Mouse (Mus musculus) spleen, postnatal 14 days (tissue): ENCODE measurements at regions not wholly inside any gene's neighbourhood (a gene's known extent, or its start where the extent isn't known, plus 50 kb on each side); places are given as distances from the start of the nearest gene placed in this dataset.

Experiments used
- DNase-seq, 2 experiments: peaks; one replicate each; pipeline ENCODE4 v3.0.0; 2021 to 2022; ENCODE audit warnings: low spot score in 2 of 2

DNA sequence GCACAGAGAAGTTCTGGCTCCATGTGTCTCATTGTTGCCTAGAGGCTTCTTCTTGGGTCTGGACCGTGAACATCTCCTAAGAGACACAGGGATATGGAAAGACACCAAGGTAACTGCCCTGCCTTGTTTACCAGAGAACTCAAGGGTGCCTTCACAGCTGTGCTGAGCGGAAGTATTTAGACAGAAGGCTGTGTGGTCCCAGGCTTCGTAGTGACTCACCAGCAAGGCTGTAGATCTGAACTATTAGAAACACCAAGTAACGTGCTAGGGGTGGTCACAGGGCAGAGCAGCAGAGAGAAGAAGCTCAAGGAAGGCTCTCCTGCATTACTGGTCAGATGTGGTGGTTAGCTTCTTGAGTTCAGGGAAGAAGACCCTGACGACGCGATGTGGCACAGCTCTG lies 51.6 kb upstream of the Lpp start:
- DNase-seq, result no peak

DNA sequence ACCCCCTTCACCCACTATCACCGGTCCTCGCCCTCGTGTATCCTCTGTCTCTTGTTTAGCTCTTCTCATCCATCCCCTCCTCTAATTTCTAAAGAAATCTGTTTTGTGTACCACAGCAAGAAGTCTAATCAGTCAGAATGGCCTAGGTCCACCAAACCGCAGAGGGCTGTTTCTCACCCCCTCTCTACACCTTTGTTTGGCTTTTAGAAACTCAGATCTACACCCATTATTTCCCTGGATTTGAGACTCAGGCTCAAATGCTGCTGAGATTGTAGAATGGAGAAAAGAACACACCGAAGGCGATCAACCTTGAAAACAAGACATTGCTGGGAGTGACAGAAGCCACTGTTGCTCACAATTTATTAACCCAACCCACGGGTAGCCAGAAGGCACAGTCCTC lies 52.7 kb upstream of the Lpp start:
- DNase-seq, result no peak

DNA sequence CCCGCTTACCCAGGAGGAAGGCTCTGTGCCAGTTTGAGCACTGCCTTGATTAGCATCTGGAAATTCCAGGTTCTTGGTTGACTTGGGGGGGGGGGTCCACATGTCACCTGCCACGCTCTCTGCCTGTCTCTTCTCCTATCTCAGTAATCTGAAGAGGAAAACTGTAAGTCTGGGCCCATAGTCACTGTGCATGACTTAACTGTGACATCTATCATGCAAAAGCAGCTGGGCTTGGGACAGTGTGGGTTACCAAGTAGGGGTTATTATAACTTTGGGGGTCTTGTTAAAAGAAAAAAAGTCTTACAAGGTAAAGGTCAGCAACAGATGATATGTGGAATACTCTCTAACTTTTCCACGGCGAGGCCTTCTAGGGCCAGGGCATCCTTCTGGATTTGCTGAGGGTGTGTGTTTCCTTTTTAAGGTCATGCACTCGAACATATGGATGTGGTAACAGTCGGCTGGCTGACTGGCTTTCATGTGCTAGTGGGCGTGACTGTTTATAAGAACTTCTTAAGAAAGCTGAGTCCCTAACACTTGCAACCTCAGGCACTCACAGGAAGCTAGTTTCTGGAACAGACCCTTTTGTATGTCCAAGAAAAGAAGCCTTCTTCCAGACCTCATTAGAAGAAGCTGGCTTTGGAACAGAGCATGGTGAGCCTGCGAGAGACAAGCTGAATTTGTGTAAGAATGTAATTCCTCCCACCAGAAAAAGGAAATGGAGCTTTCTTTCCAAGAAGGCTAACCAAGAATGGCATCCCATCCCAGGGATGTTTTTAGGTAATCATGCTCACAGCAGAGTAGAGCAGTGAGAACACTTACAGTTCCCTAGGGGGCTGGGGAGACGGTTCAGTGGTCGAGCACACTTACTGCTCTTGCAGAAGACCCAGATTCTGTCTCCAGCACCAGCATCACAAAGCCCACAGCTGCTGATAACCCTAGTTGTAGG lies 53.7 kb upstream of the Lpp start:
- DNase-seq, result no peak

DNA sequence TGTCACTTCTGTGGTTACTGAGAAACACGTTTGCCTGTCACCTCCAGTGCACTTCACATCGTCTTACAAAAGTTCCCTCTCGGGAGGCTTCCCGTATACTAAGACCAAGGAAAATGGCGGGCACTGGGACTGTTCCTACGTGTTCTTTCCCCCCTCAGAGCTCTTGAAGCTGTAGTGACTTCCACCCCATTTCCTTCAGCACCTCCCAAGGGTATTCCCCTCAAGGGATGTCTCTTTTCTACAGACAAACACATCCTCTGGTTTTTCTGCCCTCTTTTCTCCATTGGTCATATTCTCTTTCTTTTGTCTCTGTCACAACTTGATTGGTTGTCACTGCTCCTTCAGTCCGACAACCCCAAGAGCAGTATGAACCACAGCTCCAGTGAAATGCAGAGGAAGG lies 54.9 kb upstream of the Lpp start:
- no peak for DNase-seq

DNA sequence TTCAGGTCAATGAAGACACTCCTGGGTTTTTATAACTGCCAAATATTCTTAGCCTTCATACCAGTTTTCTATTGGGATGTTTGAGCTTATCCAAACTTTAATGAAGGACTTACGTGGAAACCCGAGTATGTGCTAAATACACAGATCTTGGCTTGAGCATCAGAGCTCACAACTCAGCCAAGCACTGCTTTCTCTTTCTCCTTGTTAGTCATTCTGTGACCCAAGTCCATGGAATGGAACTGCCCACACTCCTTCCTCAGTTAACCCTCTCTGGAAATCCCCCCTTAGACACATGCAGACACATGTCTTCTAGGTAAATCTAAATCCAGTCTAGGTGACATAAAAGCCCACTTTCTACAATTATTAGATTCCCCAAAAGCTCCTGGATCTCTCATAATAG lies 58.9 kb upstream of the Lpp start:
- no peak for DNase-seq

DNA sequence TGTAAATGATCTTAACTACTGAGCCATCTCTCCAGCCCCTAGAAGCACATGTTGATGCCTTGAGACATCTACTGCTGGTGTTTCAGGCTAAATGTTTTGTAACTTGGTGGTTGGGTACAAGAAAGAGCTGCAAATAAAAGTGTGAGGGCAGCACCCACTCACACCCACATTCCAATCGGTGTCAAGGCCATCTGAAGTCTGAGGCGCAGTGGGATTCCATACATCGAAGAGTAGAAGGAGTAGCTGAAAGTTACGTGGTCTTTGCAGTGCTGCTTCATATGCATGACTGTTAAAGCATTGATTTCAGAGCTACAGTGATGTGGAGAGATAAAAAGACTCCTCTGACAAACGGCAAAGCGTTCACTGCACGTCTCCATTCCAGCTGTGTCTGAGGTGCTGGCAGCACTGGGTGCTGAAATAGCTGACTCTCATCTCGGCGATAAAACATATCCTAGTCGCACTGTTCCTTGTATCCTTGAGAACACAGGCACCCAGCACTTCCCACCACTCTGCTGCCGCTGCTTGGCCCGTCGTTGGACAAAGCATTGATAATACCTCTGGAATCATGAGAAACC lies 61.8 kb upstream of the Lpp start:
- no peak for DNase-seq

DNA sequence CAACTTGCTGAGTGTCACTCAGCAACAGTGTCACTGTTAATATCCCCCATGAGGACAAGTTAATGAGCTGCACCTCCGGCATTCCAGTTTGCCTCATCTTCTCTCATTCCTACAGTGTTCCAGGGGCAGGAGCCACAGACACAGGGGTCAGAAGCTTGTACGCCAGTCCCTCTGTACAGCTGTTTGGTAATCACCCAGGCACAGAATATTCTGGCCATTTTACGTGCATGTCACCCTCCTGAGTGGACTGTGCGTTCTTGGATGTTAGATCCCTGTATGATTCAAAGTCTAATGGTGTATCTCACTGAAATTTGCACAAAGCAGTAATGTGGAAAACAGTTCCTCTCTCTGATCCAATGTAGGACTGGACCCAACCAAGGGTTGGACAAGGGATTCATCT lies 66.7 kb upstream of the Lpp start:
- DNase-seq, result no peak

DNA sequence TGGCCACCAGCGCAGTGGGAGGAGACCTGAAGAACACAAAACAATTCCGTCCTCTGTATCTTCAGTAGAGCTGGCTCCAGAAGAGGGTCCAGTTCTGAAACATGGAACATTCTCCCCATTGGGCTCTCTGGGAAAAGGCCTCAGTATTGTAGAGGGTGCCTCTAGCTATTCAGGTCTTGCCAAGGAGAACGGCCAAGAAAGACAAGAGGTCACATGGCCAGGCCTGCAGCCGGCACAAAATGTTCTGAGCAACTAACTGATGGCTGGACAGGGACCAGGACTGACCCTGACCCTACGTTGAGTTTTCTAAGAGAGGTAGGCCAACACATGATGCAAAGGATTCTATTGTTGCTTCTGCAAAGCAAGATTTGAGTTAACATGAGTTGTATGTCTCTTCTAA lies 67.3 kb upstream of the Lpp start:
- no peak for DNase-seq

DNA sequence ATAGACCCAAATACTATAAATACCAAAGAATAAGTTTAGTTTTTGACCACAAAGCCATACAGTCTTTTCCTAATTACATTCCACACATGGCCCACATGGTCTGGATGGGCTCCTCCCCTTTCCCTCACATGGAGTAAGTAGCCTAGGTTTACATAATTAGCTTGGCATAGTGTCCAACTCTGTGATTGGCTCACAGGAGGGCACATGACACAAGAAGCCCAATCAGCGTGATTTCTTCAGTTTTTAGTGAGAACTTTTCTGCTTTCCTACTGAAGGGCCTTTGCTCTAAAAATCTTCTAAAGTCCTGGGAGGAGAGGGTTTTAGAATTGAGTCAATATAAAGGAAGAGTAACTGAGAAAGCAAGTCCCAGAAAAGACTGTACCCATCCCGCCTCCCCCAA lies 68.4 kb upstream of the Lpp start:
- DNase-seq, result no peak

DNA sequence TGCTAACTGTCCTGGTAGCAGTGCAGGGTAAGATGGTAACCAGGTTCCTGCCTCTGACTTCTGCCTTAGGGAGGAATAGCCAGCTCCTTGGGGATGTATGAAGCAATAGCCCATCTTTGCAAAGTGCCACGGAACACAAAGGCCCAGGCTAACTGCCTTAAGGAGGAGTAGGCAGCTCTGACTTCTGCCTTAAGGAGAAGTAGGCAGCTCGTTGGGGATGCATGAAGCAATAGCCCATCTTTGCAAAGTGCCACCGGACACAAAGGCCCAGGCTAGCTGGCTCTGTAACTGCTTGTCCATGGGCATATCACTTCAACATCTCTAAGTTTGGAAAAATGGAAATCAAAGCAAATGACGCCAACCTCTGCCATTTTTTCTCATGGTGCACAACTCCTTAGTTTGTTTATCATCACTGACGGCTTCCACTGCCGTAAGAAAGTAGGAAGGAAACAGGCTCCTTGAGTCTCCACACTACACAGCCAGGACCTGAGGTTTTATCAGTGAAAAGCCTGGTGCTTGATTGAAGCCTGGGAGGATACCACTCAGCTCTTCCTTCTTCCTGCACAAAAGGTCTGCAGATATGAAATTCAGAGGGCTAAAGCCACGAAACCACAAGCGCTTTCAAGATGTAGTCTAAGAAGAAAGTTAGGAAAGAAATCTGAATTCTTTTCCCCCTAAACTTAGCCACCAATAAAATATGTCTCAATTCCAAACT lies 74.4 kb upstream of the Lpp start:
- DNase-seq, result no peak

DNA sequence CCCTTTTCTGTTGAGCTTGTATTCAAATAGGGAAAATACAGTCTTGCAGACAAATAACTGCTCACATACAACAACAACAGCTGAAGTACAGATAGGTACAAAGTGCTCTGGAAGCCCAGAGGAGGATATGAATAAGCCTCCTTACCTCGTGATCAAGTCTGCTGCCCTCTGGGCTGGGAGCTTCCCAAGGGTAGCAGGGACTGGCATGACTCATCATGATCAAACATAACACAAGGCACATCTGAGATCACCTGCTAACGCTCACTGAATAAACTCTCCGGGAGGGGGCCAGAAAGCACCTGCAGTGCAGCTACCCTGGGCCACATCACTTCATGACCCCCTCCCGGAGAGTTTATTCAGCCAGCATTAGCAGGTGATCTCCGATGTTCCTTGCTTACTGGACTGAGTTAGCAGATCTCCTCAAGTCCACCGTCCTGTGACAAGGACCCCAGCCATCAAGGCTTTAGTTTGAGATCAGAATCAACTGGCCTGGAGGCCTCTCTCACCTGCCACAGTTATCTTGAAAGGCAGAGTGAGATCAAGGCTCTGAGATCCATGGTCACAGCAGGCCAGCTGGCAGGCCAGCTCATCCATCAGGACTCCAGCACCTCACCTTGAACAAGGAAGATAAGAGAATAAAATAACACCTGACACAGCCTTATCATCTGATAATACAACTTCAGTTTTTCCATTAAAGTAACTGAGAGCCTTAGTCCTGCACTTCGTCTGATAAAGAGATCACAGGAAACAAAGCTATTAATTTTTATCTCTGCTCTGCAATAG lies 79.6 kb upstream of the Lpp start:
- no peak for DNase-seq

DNA sequence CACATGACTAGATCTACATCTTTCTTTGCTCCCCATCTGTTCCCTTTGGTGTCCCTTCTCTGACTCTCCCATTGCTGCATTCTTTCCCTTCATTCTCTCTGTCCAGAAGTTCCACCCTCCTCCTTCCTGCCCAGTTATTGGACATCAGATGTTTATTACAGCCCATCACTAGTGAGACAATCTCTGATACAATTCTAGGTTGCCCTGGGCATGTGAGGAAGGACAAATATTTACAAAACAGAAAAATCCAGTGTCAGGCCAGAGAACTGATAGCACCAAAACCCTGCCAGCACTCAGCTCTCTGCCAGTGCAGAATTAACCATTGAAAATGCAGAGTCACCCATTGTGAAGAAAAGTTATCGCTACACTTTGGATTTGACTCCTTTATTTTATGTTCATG lies 87.9 kb upstream of the Lpp start:
- DNase-seq, result no peak

DNA sequence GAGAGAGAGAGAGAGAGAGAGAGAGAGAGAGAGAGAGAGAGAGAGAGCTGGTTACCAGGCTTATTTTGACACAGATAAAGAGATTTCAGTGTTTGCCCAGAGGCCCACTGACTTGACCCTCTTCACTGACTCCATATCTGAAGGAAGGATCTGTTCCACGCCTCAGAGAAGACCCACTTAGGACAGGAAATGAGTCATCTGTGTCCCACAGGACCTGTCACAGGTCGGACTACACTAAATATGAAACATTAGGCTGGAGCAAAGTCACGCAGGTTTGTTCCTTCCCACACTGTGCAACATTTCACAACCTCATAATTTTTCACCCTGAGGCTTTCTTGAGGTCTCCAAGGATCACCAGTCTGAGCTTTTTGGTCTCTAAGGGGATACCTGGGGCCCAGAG lies 96.5 kb upstream of the Lpp start:
- no peak for DNase-seq

DNA sequence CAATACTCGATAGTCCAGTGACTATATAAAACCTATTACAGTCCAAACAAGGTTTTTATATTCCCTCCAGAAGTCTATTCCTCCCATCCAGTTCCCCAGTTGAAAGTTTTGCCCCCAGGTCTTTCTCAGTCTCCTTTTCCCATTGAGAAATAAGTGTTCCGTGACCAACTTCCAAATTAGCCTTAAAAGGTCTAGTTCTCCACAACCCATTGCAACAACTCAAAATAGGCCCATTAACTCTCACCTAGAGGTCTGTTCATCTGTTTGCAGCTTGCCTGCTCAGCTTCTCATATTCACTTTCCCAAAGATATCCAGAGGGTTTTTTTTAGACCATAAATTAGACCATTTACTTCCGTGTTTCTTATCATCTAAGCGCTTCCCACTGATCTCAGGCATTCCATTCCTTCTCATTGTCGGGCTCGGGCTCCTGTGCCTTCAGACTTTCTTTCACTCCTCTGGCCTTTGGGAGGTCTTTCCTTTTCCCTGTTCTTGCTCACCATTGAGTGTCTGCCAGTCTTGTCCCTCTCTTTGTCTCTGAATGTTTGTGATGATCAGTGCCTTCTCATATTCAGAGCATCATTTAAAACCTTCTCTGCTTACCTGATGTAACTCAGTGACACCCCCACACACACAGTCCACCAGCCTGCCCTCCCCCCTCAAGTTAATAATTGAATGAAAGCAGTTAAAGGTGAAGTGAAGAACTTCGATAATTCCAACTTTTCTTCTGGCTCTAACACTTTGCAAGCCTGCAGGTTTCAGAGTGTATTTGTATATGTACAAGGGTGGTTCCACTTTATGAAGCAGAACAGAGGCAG lies 97.5 kb upstream of the Lpp start:
- no peak for DNase-seq

DNA sequence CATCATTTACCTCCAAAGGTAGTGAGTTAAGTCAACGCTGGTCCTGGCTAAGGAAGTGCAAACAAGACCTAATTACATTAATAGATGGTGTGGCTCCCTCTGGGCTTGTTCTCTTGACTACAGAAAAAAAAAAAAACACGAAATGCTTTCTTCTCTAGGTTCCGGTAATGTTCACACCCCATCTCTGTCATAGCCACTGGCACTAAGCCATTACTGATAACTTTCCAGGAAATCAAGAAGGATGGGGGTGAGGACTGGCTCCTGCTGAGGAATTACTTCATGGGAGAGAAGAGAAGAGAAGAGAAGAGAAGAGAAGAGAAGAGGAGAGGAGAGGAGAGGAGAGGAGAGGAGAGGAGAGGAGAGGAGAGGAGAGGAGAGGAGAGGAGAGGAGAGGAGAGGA lies 109.1 kb upstream of the Lpp start:
- no peak for DNase-seq

DNA sequence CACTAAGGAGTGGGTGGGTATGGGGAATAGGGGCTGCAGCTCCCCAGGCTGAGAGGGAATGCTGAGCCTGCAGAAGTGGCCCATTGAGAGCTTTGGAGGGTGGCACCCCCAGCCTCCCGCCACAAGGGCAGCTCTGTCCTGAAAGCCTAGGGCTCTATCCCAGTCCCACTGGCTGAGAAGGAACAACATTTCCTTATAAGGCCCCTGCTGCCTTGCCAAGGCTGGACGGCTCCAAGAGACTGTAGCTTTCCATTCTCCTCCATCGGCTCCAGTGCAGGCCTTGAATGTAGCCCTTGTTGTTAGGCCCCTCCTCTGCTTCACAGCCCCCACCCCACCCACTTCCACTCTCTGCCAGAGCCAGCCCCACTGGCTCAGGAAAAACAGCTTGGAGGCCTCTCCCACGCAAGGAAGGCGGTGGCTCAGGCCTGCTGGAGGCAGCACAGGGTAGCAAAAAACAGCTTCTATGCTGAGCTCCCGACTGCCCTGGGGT lies 111.1 kb upstream of the Lpp start:
- DNase-seq, result no peak

DNA sequence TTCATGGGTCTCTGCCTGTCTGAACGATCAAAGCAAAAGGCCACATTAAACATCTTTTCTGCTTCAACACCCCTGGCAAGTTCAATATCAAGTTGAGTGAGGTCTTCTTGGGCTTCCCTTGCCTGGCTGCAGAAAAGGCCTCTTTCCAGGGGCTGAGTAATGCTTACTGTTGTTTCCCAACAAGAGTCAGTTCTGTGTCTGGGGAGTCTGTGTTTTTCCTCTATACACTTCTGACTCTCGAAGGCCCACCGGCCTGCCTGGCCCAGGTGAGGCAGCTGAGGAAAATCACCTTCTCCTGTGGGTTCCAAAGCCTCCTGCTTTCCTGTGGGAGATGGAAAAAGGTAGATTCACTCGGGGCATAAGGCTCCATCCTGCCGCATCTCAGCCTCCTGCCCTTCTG lies 111.7 kb upstream of the Lpp start:
- DNase-seq, result no peak

DNA sequence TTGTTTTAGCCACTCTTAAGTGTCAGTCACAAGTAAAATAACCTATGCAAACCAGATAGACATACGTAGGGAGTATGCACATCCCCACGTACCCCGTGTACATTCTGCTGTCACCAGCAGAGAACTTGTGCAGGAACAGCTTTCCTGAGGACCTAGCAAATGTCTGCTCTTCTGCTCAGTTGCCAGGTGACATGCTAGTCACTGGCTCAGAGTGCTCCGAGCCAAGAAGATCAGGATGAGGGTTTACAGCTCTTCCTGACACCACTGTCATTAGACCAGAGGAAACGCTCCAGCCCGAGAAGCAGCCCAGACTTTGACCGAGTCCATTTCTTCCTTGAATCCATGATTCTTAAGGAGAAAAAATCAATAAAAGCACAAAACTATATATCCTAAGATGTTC lies 115.5 kb upstream of the Lpp start:
- no peak for DNase-seq

DNA sequence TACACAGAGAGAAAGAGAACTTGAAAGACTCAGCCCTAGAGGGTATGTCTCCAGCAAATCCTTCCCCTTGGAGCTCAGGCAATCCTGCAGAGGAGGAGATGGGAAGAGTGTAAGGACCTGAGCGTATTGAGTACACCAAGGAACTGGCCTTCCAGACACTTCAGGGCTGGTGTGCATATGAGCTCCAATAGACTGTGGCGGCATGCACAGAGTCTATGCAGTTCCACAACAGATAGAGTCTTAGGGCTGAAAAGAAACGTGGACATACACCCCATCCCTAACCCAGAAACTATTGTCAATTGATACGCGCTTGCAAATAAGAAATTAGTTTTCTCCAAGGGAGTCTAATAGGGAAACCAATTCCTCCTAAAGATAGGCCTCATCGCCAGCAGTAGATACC lies 130.6 kb upstream of the Lpp start:
- DNase-seq, result no peak

DNA sequence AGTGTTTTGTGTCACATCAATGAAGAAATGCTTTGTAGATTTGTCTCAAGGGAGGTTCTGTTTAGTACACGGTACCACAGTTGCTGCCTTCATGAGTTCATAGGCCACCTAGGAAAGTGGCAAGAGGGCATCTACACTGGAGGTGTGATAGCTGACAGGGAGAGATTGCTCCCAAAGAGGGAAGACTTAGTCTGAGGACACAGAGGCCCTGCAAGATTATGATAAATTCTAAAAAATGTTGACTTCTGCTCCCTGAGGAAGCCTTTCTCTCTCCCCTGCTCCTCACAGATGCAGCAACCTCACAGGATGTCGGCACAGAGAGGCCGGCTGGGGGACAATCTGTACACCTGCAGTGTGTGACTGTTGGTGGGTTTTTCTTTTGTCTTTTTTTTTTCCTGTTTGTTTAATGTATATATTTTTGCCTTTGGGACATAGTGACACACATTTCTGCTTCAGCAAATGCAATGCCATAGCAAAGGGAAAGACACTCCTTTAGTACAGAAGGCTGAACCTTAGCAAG lies 133.5 kb upstream of the Lpp start:
- DNase-seq, result no peak

DNA sequence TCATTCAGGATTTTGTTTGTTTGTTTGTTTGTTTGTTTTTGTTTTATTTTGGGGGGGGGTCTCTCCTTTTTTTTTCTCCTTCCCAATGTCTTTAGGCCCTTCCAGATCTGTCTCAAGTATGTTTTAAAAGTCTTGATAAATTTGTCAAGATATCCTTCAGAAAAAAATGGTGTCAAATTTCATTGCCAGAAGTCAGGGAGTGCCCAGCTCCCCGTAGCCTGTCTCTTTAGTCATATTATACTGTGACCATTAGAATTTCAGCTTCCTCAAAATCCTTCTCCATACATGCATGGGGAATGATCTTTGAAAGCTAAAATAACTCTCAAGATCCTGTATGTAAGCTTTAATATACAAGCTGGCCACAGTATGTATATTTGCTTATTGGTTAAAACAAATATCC lies 134.3 kb upstream of the Lpp start:
- no peak for DNase-seq
